Mouse (Mus musculus): Measurements from ENCODE around the gene Ptprf. TPM values are rescaled to one million over a fixed set of nuclear protein-coding genes. Genes with fewer than 3 reads are reported as not detected.

The Ptprf gene
- polyA plus RNA-seq, 1 experiment from 2014 or later: 79.7 TPM

DNA sequence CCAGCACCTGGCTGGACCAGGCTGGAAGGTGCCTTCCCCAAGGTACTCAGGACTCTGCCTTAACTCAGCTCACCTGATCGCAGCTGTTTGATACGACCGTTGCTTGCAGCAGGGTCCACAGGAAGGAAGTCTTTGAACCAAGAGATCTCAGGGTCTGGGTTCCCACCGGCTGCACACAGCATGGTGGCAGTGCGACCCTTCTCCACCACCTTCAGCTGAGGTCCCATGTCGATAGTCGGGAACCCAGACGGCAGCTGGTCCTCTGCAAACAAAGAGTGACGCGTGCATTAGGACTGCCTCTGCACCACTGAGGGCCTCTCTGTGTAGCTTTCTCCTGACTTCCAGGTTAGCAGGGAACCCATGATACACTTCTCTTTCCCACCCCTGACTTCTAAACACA, 33.8 kb downstream of the Ptprf start:
- Histone ChIP-seq H3K27me3 (ENCODE audit: control insufficient read depth, insufficient read depth, low read depth, low read length) (no peaks in the 10 kb centered on the region), H3K9me3 (ENCODE audit: control insufficient read depth, low read length) (no peaks in the 10 kb centered on the region), H3K9ac (ENCODE audit: low read length) (no peak overlapping the region), H3K36me3 (ENCODE audit: control insufficient read depth, insufficient read depth, low read length) (peaks cover 16% of the 10 kb centered on the region), H3K4me1 (replicated peaks; ENCODE audit: control insufficient read depth, insufficient read depth, low read length) (peaks cover 29% of the 10 kb centered on the region), H3K4me2 (ENCODE audit: low read depth, low read length) (no peak overlapping the region), H3K27ac (ENCODE audit: low read length) (no peak overlapping the region), H3K4me3 (ENCODE audit: low read length) (no peak overlapping the region)
- ATAC-seq (ENCODE audit: low read depth): no peak
- WGBS: 58% methylated on average over 10 of the region's 10 CpGs

DNA sequence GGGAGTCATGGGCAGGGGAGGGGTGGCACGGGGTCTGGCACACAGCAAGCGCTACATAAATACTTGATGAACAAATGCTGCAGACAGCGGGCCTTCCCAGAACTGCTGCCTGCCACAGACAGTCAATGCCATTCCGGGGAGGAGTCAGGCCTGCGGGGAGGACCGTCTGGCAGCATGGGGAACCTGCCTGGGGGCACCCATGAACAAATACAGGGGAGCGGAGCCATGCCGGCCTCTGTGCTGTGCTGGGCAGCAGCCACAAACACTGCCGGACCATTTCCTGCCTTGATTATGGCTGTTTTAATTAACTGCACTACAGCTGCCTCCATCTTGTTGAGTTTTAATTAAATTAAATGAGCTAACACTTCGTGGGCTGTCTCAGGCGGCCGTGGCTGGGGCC, 35.0 kb downstream of the Ptprf start:
- Histone ChIP-seq H3K4me1 (replicated peaks; ENCODE audit: control insufficient read depth, insufficient read depth, low read length) (peaks cover 18% of the 10 kb centered on the region), H3K27me3 (ENCODE audit: control insufficient read depth, insufficient read depth, low read depth, low read length) (no peaks in the 10 kb centered on the region), H3K9me3 (ENCODE audit: control insufficient read depth, low read length) (no peaks in the 10 kb centered on the region), H3K27ac (ENCODE audit: low read length) (no peak overlapping the region), H3K4me2 (ENCODE audit: low read depth, low read length) (no peak overlapping the region), H3K36me3 (ENCODE audit: control insufficient read depth, insufficient read depth, low read length) (peaks cover 20% of the 10 kb centered on the region), H3K4me3 (ENCODE audit: low read length) (no peak overlapping the region), H3K9ac (ENCODE audit: low read length) (no peak overlapping the region)
- whole genome bisulfite sequencing: 78% methylated on average over 12 of the region's 12 CpGs
- ATAC-seq (ENCODE audit: low read depth): no peak

DNA sequence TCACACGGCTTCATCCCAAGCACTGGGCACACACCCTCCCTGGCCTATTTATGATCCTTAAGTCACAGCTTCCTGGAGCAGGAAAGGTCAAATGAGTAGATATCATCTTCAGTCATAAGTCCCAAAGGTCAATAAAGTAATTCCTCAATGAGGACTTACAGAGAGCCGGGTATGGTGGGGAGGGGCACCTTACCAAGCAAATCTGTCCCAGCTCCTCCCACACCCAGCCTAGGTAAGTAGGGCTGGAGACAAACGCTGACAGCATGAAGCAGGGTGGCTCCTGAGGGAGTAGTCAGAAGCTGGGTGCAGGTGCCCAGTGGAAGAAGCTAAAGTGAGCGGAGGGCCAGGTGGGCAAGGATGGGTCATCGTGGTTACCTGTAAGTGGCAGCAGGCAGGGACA, 36.3 kb downstream of the Ptprf start:
- H3K4me1 ChIP-seq (replicated peaks; ENCODE audit: control insufficient read depth, insufficient read depth, low read length): peaks cover 7% of the 10 kb centered on the region
- H3K27me3 ChIP-seq (ENCODE audit: control insufficient read depth, insufficient read depth, low read depth, low read length): no peaks in the 10 kb centered on the region
- no peak overlapping the region for H3K27ac ChIP-seq (ENCODE audit: low read length)
- H3K9ac ChIP-seq (ENCODE audit: low read length): no peak overlapping the region
- WGBS: 85% methylated on average over 5 of the region's 5 CpGs
- no peak for ATAC-seq (ENCODE audit: low read depth)
- H3K9me3 ChIP-seq (ENCODE audit: control insufficient read depth, low read length): no peaks in the 10 kb centered on the region
- H3K4me3 ChIP-seq (ENCODE audit: low read length): no peak overlapping the region
- no peak overlapping the region for H3K4me2 ChIP-seq (ENCODE audit: low read depth, low read length)
- H3K36me3 ChIP-seq (ENCODE audit: control insufficient read depth, insufficient read depth, low read length): peaks cover 22% of the 10 kb centered on the region

DNA sequence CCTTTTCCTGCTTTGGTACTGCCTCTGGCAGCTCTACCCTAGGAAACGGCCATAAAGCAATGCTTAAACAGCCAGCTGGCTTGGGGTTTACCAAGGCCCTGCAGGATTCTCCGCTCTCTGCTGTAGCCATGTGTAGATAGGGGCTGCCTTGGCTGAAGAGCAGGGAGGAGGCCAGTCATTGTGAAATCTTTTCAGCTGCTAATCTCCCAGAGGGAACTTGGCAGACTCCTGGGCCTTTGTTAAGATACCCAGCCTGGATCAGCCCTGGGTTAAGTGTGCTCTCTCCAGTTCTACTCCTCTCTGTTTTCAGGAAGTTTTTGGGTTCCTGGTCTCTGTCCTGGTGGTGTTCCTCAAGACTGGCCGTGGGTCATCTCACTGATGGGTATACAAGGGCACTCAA, 43.9 kb downstream of the Ptprf start:
- Histone ChIP-seq H3K27me3 (ENCODE audit: control insufficient read depth, insufficient read depth, low read depth, low read length) (no peaks in the 10 kb centered on the region), H3K27ac (ENCODE audit: low read length) (no peak overlapping the region), H3K4me3 (ENCODE audit: low read length) (no peak overlapping the region), H3K36me3 (ENCODE audit: control insufficient read depth, insufficient read depth, low read length) (peaks cover 21% of the 10 kb centered on the region; the same call in 1 of the 2 replicates), H3K9me3 (ENCODE audit: control insufficient read depth, low read length) (no peaks in the 10 kb centered on the region), H3K9ac (ENCODE audit: low read length) (no peak overlapping the region), H3K4me2 (ENCODE audit: low read depth, low read length) (no peak overlapping the region), H3K4me1 (replicated peaks; ENCODE audit: control insufficient read depth, insufficient read depth, low read length) (no peaks in the 10 kb centered on the region)
- 76% methylated on average over 3 of the region's 3 CpGs for WGBS
- peak; percentile 62 for ATAC-seq (ENCODE audit: low read depth)

DNA sequence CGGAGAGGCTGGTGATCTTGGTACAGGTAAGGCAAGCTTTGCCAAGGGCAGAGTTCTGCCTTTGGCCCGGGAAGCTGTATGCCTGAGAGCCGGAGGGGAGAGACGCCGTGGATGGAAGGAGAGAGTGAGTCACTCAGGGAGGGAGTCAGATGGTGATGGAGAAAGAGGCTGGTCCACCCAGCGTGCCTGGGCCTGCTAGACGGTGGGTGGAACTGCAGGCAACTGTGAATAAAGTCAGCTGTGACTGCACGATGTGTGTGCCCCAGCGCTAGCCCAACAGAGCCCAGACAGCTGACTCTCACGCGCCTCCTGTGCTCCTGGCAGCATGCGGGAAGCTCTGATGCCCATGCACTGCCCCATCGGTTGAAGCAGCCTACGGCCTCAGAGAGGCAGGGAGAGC, 45.4 kb downstream of the Ptprf start:
- H3K4me3 ChIP-seq (ENCODE audit: low read length): no peak overlapping the region
- H3K27me3 ChIP-seq (ENCODE audit: control insufficient read depth, insufficient read depth, low read depth, low read length): no peaks in the 10 kb centered on the region
- no peak overlapping the region for H3K27ac ChIP-seq (ENCODE audit: low read length)
- no peaks in the 10 kb centered on the region for H3K4me1 ChIP-seq (replicated peaks; ENCODE audit: control insufficient read depth, insufficient read depth, low read length)
- ATAC-seq (ENCODE audit: low read depth): no peak
- H3K36me3 ChIP-seq (ENCODE audit: control insufficient read depth, insufficient read depth, low read length): peaks cover 20% of the 10 kb centered on the region
- 87% methylated on average over 14 of the region's 14 CpGs for WGBS
- no peak overlapping the region for H3K4me2 ChIP-seq (ENCODE audit: low read depth, low read length)
- no peaks in the 10 kb centered on the region for H3K9me3 ChIP-seq (ENCODE audit: control insufficient read depth, low read length)
- H3K9ac ChIP-seq (ENCODE audit: low read length): no peak overlapping the region

DNA sequence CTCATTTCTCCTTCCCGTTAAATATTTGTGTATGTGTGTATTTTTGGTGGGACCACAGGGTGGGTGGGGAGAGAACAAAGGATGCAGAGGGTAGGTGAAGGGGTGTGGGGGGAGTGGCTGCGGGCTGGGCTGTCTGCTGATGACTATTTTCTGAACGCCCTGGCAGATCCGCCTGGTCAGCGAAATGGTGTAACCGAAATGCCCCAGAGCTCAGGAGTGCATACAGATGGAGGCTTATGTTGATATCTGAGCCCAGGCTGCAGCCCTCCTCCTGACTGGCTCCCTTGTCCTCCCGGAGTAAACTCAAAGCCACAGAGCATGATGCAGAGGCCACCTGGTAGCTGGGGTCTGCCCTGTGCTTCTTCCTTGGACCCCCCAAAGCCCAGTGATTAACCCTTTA, 47.4 kb downstream of the Ptprf start:
- Histone ChIP-seq H3K4me2 (ENCODE audit: low read depth, low read length) (no peak overlapping the region), H3K9me3 (ENCODE audit: control insufficient read depth, low read length) (no peaks in the 10 kb centered on the region), H3K4me3 (ENCODE audit: low read length) (no peak overlapping the region), H3K27me3 (ENCODE audit: control insufficient read depth, insufficient read depth, low read depth, low read length) (no peaks in the 10 kb centered on the region), H3K4me1 (replicated peaks; ENCODE audit: control insufficient read depth, insufficient read depth, low read length) (0 out of 2 replicates have a peak, but pooled peaks cover 2% of the 10 kb centered on the region), H3K36me3 (ENCODE audit: control insufficient read depth, insufficient read depth, low read length) (peaks cover 20% of the 10 kb centered on the region), H3K9ac (ENCODE audit: low read length) (no peak overlapping the region), H3K27ac (ENCODE audit: low read length) (no peak overlapping the region)
- WGBS: 66% methylated on average over 7 of the region's 7 CpGs
- ATAC-seq (ENCODE audit: low read depth): no peak

DNA sequence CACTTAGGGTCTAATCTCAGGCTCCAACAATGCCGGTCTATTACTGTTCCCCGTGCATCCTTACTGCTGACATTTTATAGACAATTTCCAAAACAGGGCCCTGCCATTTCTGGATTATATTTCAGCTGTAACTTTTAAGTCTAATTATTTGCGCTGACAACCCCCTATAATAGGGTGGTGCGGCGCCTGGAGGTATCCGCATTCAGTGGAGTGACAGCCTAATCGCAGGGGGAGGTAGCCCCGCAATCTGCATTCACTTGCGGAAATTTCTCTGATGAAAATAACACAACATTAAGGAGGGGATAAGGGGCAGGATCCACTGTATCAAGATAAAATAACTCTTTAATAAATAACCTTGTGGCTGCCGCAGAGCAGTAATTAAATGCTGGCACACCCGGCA, 47.9 kb downstream of the Ptprf start:
- ATAC-seq (ENCODE audit: low read depth): no peak
- Histone ChIP-seq H3K27me3 (ENCODE audit: control insufficient read depth, insufficient read depth, low read depth, low read length) (no peaks in the 10 kb centered on the region), H3K4me2 (ENCODE audit: low read depth, low read length) (no peak overlapping the region), H3K4me1 (replicated peaks; ENCODE audit: control insufficient read depth, insufficient read depth, low read length) (0 out of 2 replicates have a peak, but pooled peaks cover 2% of the 10 kb centered on the region), H3K9ac (ENCODE audit: low read length) (no peak overlapping the region), H3K36me3 (ENCODE audit: control insufficient read depth, insufficient read depth, low read length) (peaks cover 17% of the 10 kb centered on the region), H3K27ac (ENCODE audit: low read length) (no peak overlapping the region), H3K9me3 (ENCODE audit: control insufficient read depth, low read length) (no peaks in the 10 kb centered on the region), H3K4me3 (ENCODE audit: low read length) (no peak overlapping the region)
- 90% methylated on average over 11 of the region's 11 CpGs for WGBS

DNA sequence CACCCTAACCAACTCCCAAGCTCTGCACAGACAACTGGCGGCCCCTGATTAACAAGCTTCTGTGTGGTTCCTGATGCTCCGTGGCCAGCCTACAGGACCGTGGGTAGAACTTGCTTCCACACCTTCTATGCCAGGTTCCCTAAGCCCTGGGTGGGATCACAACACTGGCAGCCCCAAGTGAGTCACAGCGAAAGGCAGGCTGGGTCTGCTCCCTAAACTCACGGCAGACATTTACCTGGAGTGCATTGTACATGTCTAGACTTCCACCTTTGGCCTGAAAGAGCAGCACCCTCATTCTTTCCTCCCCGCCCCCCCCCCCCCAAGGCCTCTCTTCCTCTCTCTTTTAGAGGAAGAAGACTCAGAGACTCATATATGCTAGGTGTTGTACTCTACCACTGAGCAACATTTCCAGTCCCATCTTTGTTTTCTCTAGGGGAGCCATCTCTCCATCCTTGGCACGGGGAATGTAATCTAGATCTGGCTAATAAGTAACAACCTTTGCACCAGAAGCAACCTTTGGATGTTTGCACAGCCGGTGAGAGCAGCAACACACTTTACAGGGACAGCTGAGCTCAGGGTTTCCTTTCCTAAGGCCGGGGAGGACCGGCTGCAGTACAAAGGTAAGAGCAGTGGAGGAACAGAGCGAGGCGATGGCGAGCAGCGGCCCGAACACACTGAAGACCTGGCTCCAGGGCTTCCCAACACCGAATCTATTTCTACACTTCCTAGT, 51.1 kb downstream of the Ptprf start:
- H3K4me1 ChIP-seq (replicated peaks; ENCODE audit: control insufficient read depth, insufficient read depth, low read length): 0 out of 2 replicates have a peak, but pooled peaks cover 2% of the 10 kb centered on the region
- H3K36me3 ChIP-seq (ENCODE audit: control insufficient read depth, insufficient read depth, low read length): peaks cover 26% of the 10 kb centered on the region
- H3K4me2 ChIP-seq (ENCODE audit: low read depth, low read length): no peak overlapping the region
- no peak overlapping the region for H3K4me3 ChIP-seq (ENCODE audit: low read length)
- peak overlapping the region; percentile 53 for H3K27ac ChIP-seq (ENCODE audit: low read length)
- WGBS: 58% methylated on average over 16 of the region's 16 CpGs
- no peak overlapping the region for H3K9ac ChIP-seq (ENCODE audit: low read length)
- no peaks in the 10 kb centered on the region for H3K27me3 ChIP-seq (ENCODE audit: control insufficient read depth, insufficient read depth, low read depth, low read length)
- ATAC-seq (ENCODE audit: low read depth): peak; percentile 73
- no peaks in the 10 kb centered on the region for H3K9me3 ChIP-seq (ENCODE audit: control insufficient read depth, low read length)

DNA sequence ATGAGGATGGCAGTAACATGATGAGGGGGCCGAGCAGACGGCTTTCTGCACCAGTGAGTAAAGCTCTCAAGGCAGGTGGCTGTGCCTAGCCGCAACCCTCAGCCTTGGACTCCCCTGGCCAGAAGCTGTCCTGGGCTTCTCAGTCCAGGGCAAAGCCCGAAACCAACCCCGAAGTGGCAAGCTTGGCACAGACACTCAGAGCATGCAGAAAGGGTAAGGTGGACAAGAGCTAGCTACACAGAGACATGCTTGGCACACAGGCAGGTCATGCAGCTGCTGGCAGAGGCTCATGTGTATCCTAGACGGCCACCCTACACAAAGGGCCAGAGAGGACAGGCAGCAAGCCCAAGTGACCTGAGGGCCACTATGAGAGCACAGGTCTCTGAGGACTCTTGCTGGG, 52.5 kb downstream of the Ptprf start:
- 93% methylated on average over 6 of the region's 6 CpGs for WGBS
- Histone ChIP-seq H3K4me1 (replicated peaks; ENCODE audit: control insufficient read depth, insufficient read depth, low read length) (0 out of 2 replicates have a peak, but pooled peaks cover 2% of the 10 kb centered on the region), H3K9me3 (ENCODE audit: control insufficient read depth, low read length) (no peaks in the 10 kb centered on the region), H3K36me3 (ENCODE audit: control insufficient read depth, insufficient read depth, low read length) (peaks cover 29% of the 10 kb centered on the region), H3K4me3 (ENCODE audit: low read length) (no peak overlapping the region), H3K27ac (ENCODE audit: low read length) (no peak overlapping the region), H3K27me3 (ENCODE audit: control insufficient read depth, insufficient read depth, low read depth, low read length) (no peaks in the 10 kb centered on the region), H3K9ac (ENCODE audit: low read length) (no peak overlapping the region), H3K4me2 (ENCODE audit: low read depth, low read length) (no peak overlapping the region)
- no peak for ATAC-seq (ENCODE audit: low read depth)
